Mouse (Mus musculus): Measurements from ENCODE around the gene Lgals2.

- TF ChIP-seq CTCF (IDR thresholded peaks at IDR 0.05; ENCODE audit: low read depth) = no peak
- TF ChIP-seq EP300 (IDR thresholded peaks at IDR 0.05; ENCODE audit: low read depth) = no peak
Measured at GRCm38 (mm10) chr15:78845867-78846266, 9.5 kb downstream of the Lgals2 start.
